ENCODE assay signal across 7 mouse cellular contexts in genomic region chr15:98777762-98778161, GRCm38 (mm10). TPM values are rescaled to one million over a fixed set of nuclear protein-coding genes. Genes with fewer than 3 reads are reported as not detected.
A peak's percentile ranks its signal among the peaks of the same experiment; 100 is the strongest.
DNase-seq lines count a peak whose midpoint lies in the region; ATAC-seq lines count a peak whose summit lies in the region.

Wnt10b (minus strand) TSS chr15:98778150.

- WGBS in lung, embryonic 16.5 days, result under 1% methylated on average over 31 of the region's 33 CpGs
- 1% methylated on average over 33 of the region's 33 CpGs for WGBS in forebrain, embryonic 10.5 days
- WGBS in limb, embryonic 11.5 days, result under 1% methylated on average over 33 of the region's 33 CpGs
- WGBS in stomach, embryonic 14.5 days, result under 1% methylated on average over 32 of the region's 33 CpGs

- peak within 1 kb of the TSS; percentile 10 for H3K4me3 ChIP-seq in lung, embryonic 16.5 days (ENCODE audit: low read length)
- peak within 1 kb of the TSS; percentile 30 for H3K4me3 ChIP-seq in forebrain, embryonic 10.5 days
- 0 out of 2 replicates have a peak within 1 kb of the TSS, but pooled peaks have one; percentile 7 for H3K4me3 ChIP-seq in limb, embryonic 11.5 days (ENCODE audit: low read depth, low read length)
- H3K4me3 ChIP-seq in stomach, embryonic 14.5 days (ENCODE audit: low read depth, low read length), result peak within 1 kb of the TSS; percentile 22

- H3K27ac ChIP-seq in lung, embryonic 16.5 days (ENCODE audit: low read length), result no peak within 1 kb of the TSS
- no peak within 1 kb of the TSS for H3K27ac ChIP-seq in forebrain, embryonic 10.5 days
- no peak within 1 kb of the TSS for H3K27ac ChIP-seq in limb, embryonic 11.5 days (replicated peaks; ENCODE audit: low read depth, low read length)
- no peak within 1 kb of the TSS for H3K27ac ChIP-seq in stomach, embryonic 14.5 days (ENCODE audit: low read length)

- no peak within 1 kb of the TSS for H3K9ac ChIP-seq in lung, embryonic 16.5 days (ENCODE audit: low read length)
- no peak within 1 kb of the TSS for H3K9ac ChIP-seq in limb, embryonic 11.5 days (ENCODE audit: low read length)
- no peak within 1 kb of the TSS for H3K9ac ChIP-seq in stomach, embryonic 14.5 days (replicated peaks; ENCODE audit: low read depth, low read length)

- DNase-seq in lung, adult 18-20 months, result no peak
- no peak for DNase-seq in forebrain, embryonic 10.5 days (ENCODE audit: extremely low spot score, low spot score)
- no peak for DNase-seq in limb, embryonic 11.5 days (ENCODE audit: low spot score)
- DNase-seq in thymus, adult 18-20 months, result no peak
- DNase-seq in left cerebral cortex, adult 11 months (ENCODE audit: low spot score), result no peak

- peaks cover 20% of the 10 kb centered on the region for H3K4me1 ChIP-seq in lung, embryonic 16.5 days (replicated peaks; ENCODE audit: control insufficient read depth, insufficient read depth, low read length)
- H3K4me1 ChIP-seq in forebrain, embryonic 10.5 days, result peaks cover 54% of the 10 kb centered on the region
- peaks cover 11% of the 10 kb centered on the region for H3K4me1 ChIP-seq in limb, embryonic 11.5 days (ENCODE audit: control insufficient read depth, insufficient read depth, low read length)
- H3K4me1 ChIP-seq in stomach, embryonic 14.5 days (ENCODE audit: control insufficient read depth, insufficient read depth, low read length), result 0 out of 2 replicates have a peak, but pooled peaks cover 21% of the 10 kb centered on the region

- H3K4me2 ChIP-seq in lung, embryonic 16.5 days (ENCODE audit: low read depth, low read length), result peak within 1 kb of the TSS; percentile 40
- H3K4me2 ChIP-seq in limb, embryonic 11.5 days (ENCODE audit: low read depth, severe bottlenecking), result peak within 1 kb of the TSS; percentile 16; the same call in 1 of the 2 replicates
- H3K4me2 ChIP-seq in stomach, embryonic 14.5 days (replicated peaks; ENCODE audit: low read depth, low read length), result peak within 1 kb of the TSS; percentile 30

- no peak for ATAC-seq in lung, embryonic 16.5 days (ENCODE audit: low read depth)
- ATAC-seq in limb, embryonic 11.5 days (ENCODE audit: insufficient number of reproducible peaks, low FRiP score, low TSS enrichment, low read depth), result no peak
- ATAC-seq in stomach, embryonic 14.5 days (ENCODE audit: insufficient number of reproducible peaks, insufficient read depth, low FRiP score, low read depth), result no peak

- H3K9me3 ChIP-seq in lung, embryonic 16.5 days (ENCODE audit: control insufficient read depth, low read length), result no peaks in the 10 kb centered on the region
- no peaks in the 10 kb centered on the region for H3K9me3 ChIP-seq in forebrain, embryonic 10.5 days
- no peaks in the 10 kb centered on the region for H3K9me3 ChIP-seq in limb, embryonic 11.5 days (ENCODE audit: control insufficient read depth, low read length)
- H3K9me3 ChIP-seq in stomach, embryonic 14.5 days (ENCODE audit: control insufficient read depth, low read depth, low read length), result no peaks in the 10 kb centered on the region

- no peaks in the 10 kb centered on the region for H3K36me3 ChIP-seq in lung, embryonic 16.5 days (ENCODE audit: control insufficient read depth, insufficient read depth, low read length)
- H3K36me3 ChIP-seq in forebrain, embryonic 10.5 days (replicated peaks), result no peaks in the 10 kb centered on the region
- no peaks in the 10 kb centered on the region for H3K36me3 ChIP-seq in limb, embryonic 11.5 days (ENCODE audit: control insufficient read depth, insufficient read depth, low read length)
- H3K36me3 ChIP-seq in stomach, embryonic 14.5 days (ENCODE audit: control insufficient read depth, insufficient read depth, low read length), result no peaks in the 10 kb centered on the region

- H3K27me3 ChIP-seq in lung, embryonic 16.5 days (ENCODE audit: control insufficient read depth, insufficient read depth, low read depth, low read length), result peaks cover 88% of the 10 kb centered on the region
- H3K27me3 ChIP-seq in forebrain, embryonic 10.5 days (ENCODE audit: poor library complexity, severe bottlenecking), result peaks cover 100% of the 10 kb centered on the region
- H3K27me3 ChIP-seq in limb, embryonic 11.5 days (ENCODE audit: control insufficient read depth, insufficient read depth, low read length), result peaks cover 94% of the 10 kb centered on the region
- peaks cover 62% of the 10 kb centered on the region for H3K27me3 ChIP-seq in stomach, embryonic 14.5 days (ENCODE audit: control insufficient read depth, insufficient read depth, low read length)

RNA-seq across cellular contexts. Expression of gene Wnt10b, which starts in this region (rescaled TPM):
- 0.13 and 0.23 TPM in 2 replicates for polyA plus RNA-seq in lung, embryonic 16.5 days (2015; fragmentation: Nextera tagmentation; extraction: Ambion mirVana)
- 0.12 and 0.33 TPM in 2 replicates for polyA plus RNA-seq in forebrain, embryonic 10.5 days (2016; fragmentation: Nextera tagmentation; extraction: Ambion mirVana)
- polyA plus RNA-seq in limb, embryonic 11.5 days (2014; fragmentation: Nextera tagmentation; extraction: Ambion mirVana), result 0.81 and 1.5 TPM in 2 replicates
- polyA plus RNA-seq in stomach, embryonic 14.5 days (2014; fragmentation: Nextera tagmentation; extraction: Ambion mirVana), result not detected in 2 replicates
